Mouse (Mus musculus): ENCODE results near the gene Abcb8. TPM values are rescaled to one million over a fixed set of nuclear protein-coding genes. Genes with fewer than 3 reads are reported as not detected.

Gene Abcb8
- polyA plus RNA-seq, 1 experiment from 2014 or later = 37.1 TPM

- DNase-seq (ENCODE audit: low spot score) (no peak), ATAC-seq (no peak)
- Histone ChIP-seq H3K4me3 (ENCODE audit: low read depth, low read length) (no peak overlapping the region), H3K4me2 (ENCODE audit: low read length) (no peak overlapping the region), H3K9ac (ENCODE audit: low read length) (no peak overlapping the region), H3K36me3 (ENCODE audit: control insufficient read depth, insufficient read depth, low read length) (no peaks in the 10 kb centered on the region), H3K4me1 (ENCODE audit: control insufficient read depth, insufficient read depth, low read length) (no peaks in the 10 kb centered on the region), H3K27ac (ENCODE audit: low read depth, low read length) (no peak overlapping the region), H3K9me3 (replicated peaks; ENCODE audit: control insufficient read depth, low read length) (no peaks in the 10 kb centered on the region), H3K27me3 (replicated peaks; ENCODE audit: control insufficient read depth, insufficient read depth, low read length) (no peaks in the 10 kb centered on the region)
- whole genome bisulfite sequencing = 66% methylated on average over 2 of the region's 2 CpGs
These were observed 30.0 kb upstream of the Abcb8 start for GRCm38 (mm10) chr5:24363467-24363866.

- Histone ChIP-seq H3K4me1 (ENCODE audit: control insufficient read depth, insufficient read depth, low read length) (no peaks in the 10 kb centered on the region), H3K27me3 (replicated peaks; ENCODE audit: control insufficient read depth, insufficient read depth, low read length) (no peaks in the 10 kb centered on the region), H3K9me3 (replicated peaks; ENCODE audit: control insufficient read depth, low read length) (no peaks in the 10 kb centered on the region), H3K36me3 (ENCODE audit: control insufficient read depth, insufficient read depth, low read length) (no peaks in the 10 kb centered on the region), H3K4me3 (ENCODE audit: low read depth, low read length) (no peak overlapping the region), H3K9ac (ENCODE audit: low read length) (no peak overlapping the region), H3K4me2 (ENCODE audit: low read length) (no peak overlapping the region), H3K27ac (ENCODE audit: low read depth, low read length) (no peak overlapping the region)
- WGBS = 63% methylated on average over 3 of the region's 3 CpGs
- ATAC-seq (no peak), DNase-seq (ENCODE audit: low spot score) (no peak)
These were observed 29.4 kb upstream of the Abcb8 start for GRCm38 (mm10) chr5:24364061-24364460.

DNA sequence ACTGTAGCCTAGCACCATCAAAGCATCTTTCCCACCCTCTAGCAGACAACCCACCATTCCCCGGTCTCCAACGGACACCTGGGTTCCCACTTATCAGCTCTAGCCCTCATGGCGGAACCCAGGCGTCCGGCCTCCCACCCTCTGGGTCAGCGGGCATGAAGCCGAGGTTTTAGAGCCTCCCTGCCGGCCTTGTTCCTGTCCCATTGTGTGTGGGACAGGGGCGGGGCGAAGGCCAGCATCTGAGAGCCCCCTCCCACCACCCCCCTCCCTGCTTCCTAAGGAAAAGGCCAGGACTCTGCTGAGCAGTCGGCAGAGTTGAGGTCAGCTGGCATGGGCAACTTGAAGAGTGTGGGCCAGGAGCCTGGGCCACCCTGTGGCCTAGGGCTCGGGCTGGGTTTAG is 29.0 kb upstream of the Abcb8 start, which contains the start of gene Nos3:
Gene Nos3, plus strand, starts transcription at position 303 of the 400 bp plus-strand sequence.
- Histone ChIP-seq H3K36me3 (ENCODE audit: control insufficient read depth, insufficient read depth, low read length) (no peaks in the 10 kb centered on the region), H3K4me2 (ENCODE audit: low read length) (no peak within 1 kb of the TSS), H3K4me3 (ENCODE audit: low read depth, low read length) (no peak within 1 kb of the TSS), H3K27ac (ENCODE audit: low read depth, low read length) (no peak within 1 kb of the TSS), H3K9me3 (replicated peaks; ENCODE audit: control insufficient read depth, low read length) (no peaks in the 10 kb centered on the region), H3K4me1 (ENCODE audit: control insufficient read depth, insufficient read depth, low read length) (no peaks in the 10 kb centered on the region), H3K27me3 (replicated peaks; ENCODE audit: control insufficient read depth, insufficient read depth, low read length) (no peaks in the 10 kb centered on the region), H3K9ac (ENCODE audit: low read length) (no peak within 1 kb of the TSS)
- ATAC-seq (no peak), DNase-seq (ENCODE audit: low spot score) (no peak)
- WGBS = 31% methylated on average over 12 of the region's 12 CpGs

DNA sequence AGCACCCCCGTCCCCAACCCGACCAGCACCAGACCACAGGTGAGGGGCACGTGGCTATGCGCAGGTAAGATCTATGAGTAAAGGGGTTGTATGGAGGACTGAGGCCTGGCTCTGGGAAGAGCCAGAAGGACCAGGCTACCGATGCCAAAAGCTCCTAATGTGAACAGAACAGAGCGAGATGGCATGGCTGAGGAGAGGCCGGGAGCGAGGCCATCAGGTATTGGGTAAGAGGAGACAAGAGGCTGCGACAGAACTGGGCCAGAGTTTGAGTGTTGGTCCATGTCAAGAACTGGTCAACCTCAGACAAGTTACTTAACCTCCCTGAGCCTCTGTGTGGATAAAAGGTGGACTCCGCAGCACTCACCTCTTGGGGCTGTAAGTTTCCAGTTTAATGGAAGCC is 28.5 kb upstream of the Abcb8 start:
- H3K4me2 ChIP-seq (ENCODE audit: low read length) = no peak overlapping the region
- 90% methylated on average over 10 of the region's 10 CpGs for WGBS
- no peak overlapping the region for H3K4me3 ChIP-seq (ENCODE audit: low read depth, low read length)
- no peaks in the 10 kb centered on the region for H3K27me3 ChIP-seq (replicated peaks; ENCODE audit: control insufficient read depth, insufficient read depth, low read length)
- H3K9me3 ChIP-seq (replicated peaks; ENCODE audit: control insufficient read depth, low read length) = no peaks in the 10 kb centered on the region
- no peaks in the 10 kb centered on the region for H3K36me3 ChIP-seq (ENCODE audit: control insufficient read depth, insufficient read depth, low read length)
- no peak for DNase-seq (ENCODE audit: low spot score)
- no peak overlapping the region for H3K9ac ChIP-seq (ENCODE audit: low read length)
- no peak overlapping the region for H3K27ac ChIP-seq (ENCODE audit: low read depth, low read length)
- H3K4me1 ChIP-seq (ENCODE audit: control insufficient read depth, insufficient read depth, low read length) = no peaks in the 10 kb centered on the region
- ATAC-seq = no peak

DNA sequence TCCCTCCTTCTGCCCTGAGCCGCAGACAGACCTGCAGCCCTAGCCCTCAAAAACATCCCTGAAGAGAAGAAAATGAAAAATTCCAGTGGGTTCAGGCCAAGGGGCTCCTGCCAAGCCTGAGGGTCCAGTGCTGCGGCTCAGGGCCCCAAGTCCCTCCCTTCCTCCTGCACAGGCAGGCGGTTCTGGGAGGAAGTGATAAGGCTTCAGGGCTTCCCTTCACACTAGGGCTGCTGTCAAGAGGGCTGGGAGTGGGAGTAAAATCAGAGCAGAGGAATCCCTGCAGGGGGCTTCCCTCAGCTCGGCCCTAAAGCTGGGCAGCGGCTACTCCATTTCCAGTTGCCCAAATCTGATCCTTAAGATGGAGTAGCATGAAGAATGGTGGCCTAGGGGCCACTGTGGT is 27.9 kb upstream of the Abcb8 start:
- no peak overlapping the region for H3K9ac ChIP-seq (ENCODE audit: low read length)
- no peak overlapping the region for H3K27ac ChIP-seq (ENCODE audit: low read depth, low read length)
- no peaks in the 10 kb centered on the region for H3K36me3 ChIP-seq (ENCODE audit: control insufficient read depth, insufficient read depth, low read length)
- no peaks in the 10 kb centered on the region for H3K4me1 ChIP-seq (ENCODE audit: control insufficient read depth, insufficient read depth, low read length)
- no peak overlapping the region for H3K4me2 ChIP-seq (ENCODE audit: low read length)
- H3K9me3 ChIP-seq (replicated peaks; ENCODE audit: control insufficient read depth, low read length) = no peaks in the 10 kb centered on the region
- ATAC-seq = no peak
- DNase-seq (ENCODE audit: low spot score) = no peak
- H3K27me3 ChIP-seq (replicated peaks; ENCODE audit: control insufficient read depth, insufficient read depth, low read length) = no peaks in the 10 kb centered on the region
- 53% methylated on average over 5 of the region's 5 CpGs for WGBS
- H3K4me3 ChIP-seq (ENCODE audit: low read depth, low read length) = no peak overlapping the region

DNA sequence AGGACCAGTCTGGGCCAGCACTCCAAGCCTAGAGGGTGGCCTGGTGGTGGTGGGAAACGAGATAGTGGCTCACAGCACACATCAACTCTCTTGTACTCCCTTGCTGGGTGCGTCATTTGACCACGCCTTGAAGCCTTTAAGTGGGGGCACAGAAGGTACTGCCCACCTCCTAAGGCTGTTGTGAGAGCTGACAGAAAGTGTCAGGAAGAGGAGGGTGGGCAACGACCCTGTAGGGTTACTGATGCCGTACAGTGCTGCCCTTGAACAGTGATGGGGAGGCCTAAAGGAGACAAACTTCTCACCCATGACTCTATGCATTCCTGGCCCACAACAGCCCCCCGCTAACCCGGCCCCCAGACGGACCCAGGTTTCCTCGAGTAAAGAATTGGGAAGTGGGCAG is 27.0 kb upstream of the Abcb8 start:
- Histone ChIP-seq H3K4me1 (ENCODE audit: control insufficient read depth, insufficient read depth, low read length) (no peaks in the 10 kb centered on the region), H3K27me3 (replicated peaks; ENCODE audit: control insufficient read depth, insufficient read depth, low read length) (no peaks in the 10 kb centered on the region), H3K27ac (ENCODE audit: low read depth, low read length) (no peak overlapping the region), H3K9ac (ENCODE audit: low read length) (no peak overlapping the region), H3K4me2 (ENCODE audit: low read length) (no peak overlapping the region), H3K4me3 (ENCODE audit: low read depth, low read length) (no peak overlapping the region), H3K9me3 (replicated peaks; ENCODE audit: control insufficient read depth, low read length) (no peaks in the 10 kb centered on the region), H3K36me3 (ENCODE audit: control insufficient read depth, insufficient read depth, low read length) (no peaks in the 10 kb centered on the region)
- ATAC-seq (no peak), DNase-seq (ENCODE audit: low spot score) (no peak)
- WGBS = 86% methylated on average over 9 of the region's 9 CpGs

GRCm38 (mm10) chr5:24369767-24370166 is 23.7 kb upstream of the Abcb8 start:
- ATAC-seq (no peak), DNase-seq (ENCODE audit: low spot score) (no peak)
- H3K27ac ChIP-seq (ENCODE audit: low read depth, low read length) = no peak overlapping the region
- peaks cover 6% of the 10 kb centered on the region; the same call in 1 of the 2 replicates for H3K4me1 ChIP-seq (ENCODE audit: control insufficient read depth, insufficient read depth, low read length)
- no peaks in the 10 kb centered on the region for H3K9me3 ChIP-seq (replicated peaks; ENCODE audit: control insufficient read depth, low read length)
- no peak overlapping the region for H3K4me2 ChIP-seq (ENCODE audit: low read length)
- 83% methylated on average over 9 of the region's 9 CpGs for WGBS
- no peak overlapping the region for H3K9ac ChIP-seq (ENCODE audit: low read length)
- H3K27me3 ChIP-seq (replicated peaks; ENCODE audit: control insufficient read depth, insufficient read depth, low read length) = no peaks in the 10 kb centered on the region
- no peaks in the 10 kb centered on the region for H3K36me3 ChIP-seq (ENCODE audit: control insufficient read depth, insufficient read depth, low read length)
- H3K4me3 ChIP-seq (ENCODE audit: low read depth, low read length) = no peak overlapping the region

DNA sequence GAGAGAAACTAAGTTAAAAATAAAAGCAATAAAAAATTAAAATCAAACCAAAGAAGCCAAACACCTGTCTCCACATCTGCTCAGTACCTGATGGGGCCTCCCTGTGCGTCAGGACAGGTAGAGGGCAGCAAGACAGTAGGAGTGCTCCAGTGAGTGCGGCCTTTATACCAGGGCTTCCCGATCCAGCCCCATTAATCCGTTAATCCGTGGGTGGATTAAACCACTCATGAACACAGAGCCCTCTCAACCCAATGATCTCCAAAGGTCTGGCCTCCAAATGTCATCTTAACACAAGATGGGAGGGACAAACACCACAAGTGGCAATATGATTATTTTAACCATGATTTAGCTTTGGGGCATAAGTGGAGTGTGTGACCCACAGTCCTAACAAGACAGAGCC is 19.7 kb upstream of the Abcb8 start:
- Histone ChIP-seq H3K36me3 (ENCODE audit: control insufficient read depth, insufficient read depth, low read length) (no peaks in the 10 kb centered on the region), H3K9me3 (replicated peaks; ENCODE audit: control insufficient read depth, low read length) (no peaks in the 10 kb centered on the region), H3K4me3 (ENCODE audit: low read depth, low read length) (no peak overlapping the region), H3K4me1 (ENCODE audit: control insufficient read depth, insufficient read depth, low read length) (peaks cover 6% of the 10 kb centered on the region; the same call in 1 of the 2 replicates), H3K4me2 (ENCODE audit: low read length) (no peak overlapping the region), H3K27me3 (replicated peaks; ENCODE audit: control insufficient read depth, insufficient read depth, low read length) (no peaks in the 10 kb centered on the region), H3K9ac (ENCODE audit: low read length) (no peak overlapping the region), H3K27ac (ENCODE audit: low read depth, low read length) (no peak overlapping the region)
- DNase-seq (ENCODE audit: low spot score) (no peak), ATAC-seq (no peak)
- 58% methylated on average over 5 of the region's 5 CpGs for WGBS

DNA sequence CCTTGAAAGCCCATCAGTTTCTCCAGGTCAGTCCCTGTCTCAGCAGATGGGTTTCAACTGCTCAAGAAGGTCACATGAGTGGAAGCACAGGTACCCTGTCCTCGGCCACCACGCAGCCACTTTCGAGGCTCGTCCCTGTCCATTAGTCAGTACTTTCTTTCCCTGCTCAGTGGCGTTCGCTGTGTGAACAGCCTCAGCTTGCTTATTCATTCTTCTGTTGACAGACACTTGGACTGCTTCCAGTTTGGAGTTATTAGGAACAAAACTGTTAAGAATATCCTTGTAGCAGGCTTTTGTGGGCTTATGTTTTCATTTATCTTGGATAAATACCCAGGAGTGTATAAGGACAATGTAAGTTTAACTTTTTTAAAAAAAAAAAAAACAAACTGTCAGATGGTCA is 19.2 kb upstream of the Abcb8 start:
- H3K27ac ChIP-seq (ENCODE audit: low read depth, low read length) = no peak overlapping the region
- H3K36me3 ChIP-seq (ENCODE audit: control insufficient read depth, insufficient read depth, low read length) = no peaks in the 10 kb centered on the region
- no peak overlapping the region for H3K4me3 ChIP-seq (ENCODE audit: low read depth, low read length)
- DNase-seq (ENCODE audit: low spot score) (peak; percentile 79), ATAC-seq (no peak)
- 17% methylated on average over 6 of the region's 6 CpGs for WGBS
- H3K9ac ChIP-seq (ENCODE audit: low read length) = no peak overlapping the region
- H3K9me3 ChIP-seq (replicated peaks; ENCODE audit: control insufficient read depth, low read length) = no peaks in the 10 kb centered on the region
- H3K4me2 ChIP-seq (ENCODE audit: low read length) = no peak overlapping the region
- H3K4me1 ChIP-seq (ENCODE audit: control insufficient read depth, insufficient read depth, low read length) = peaks cover 6% of the 10 kb centered on the region; the same call in 1 of the 2 replicates
- H3K27me3 ChIP-seq (replicated peaks; ENCODE audit: control insufficient read depth, insufficient read depth, low read length) = no peaks in the 10 kb centered on the region
